Mouse (Mus musculus) c-Kit-negative CD71-positive TER-119-positive erythroid progenitor cells, embryonic 14.5 days (primary cell): ENCODE data around the gene Sgms1.

Source experiments
- DNase-seq: peaks from one replicate; pipeline ENCODE4 v3.0.0-alpha.2; 2013; ENCODE audit warnings: low read depth, low spot score

The Sgms1 gene

GRCm38 (mm10) chr19:32269141-32269843 is 120.2 kb downstream of the Sgms1 start:
- DNase-seq = no peak

GRCm38 (mm10) chr19:32268562-32268961 is 121.0 kb downstream of the Sgms1 start:
- no peak for DNase-seq

GRCm38 (mm10) chr19:32266385-32267252 is 122.9 kb downstream of the Sgms1 start:
- DNase-seq = no peak

GRCm38 (mm10) chr19:32263753-32264152 is 125.8 kb downstream of the Sgms1 start:
- DNase-seq = peak; percentile 40

GRCm38 (mm10) chr19:32262805-32263572 is 126.5 kb downstream of the Sgms1 start:
- DNase-seq = no peak

GRCm38 (mm10) chr19:32260869-32261688 is 128.4 kb downstream of the Sgms1 start:
- no peak for DNase-seq

- no peak for DNase-seq
Observed at GRCm38 (mm10) chr19:32259830-32260229, 129.7 kb downstream of the Sgms1 start.

GRCm38 (mm10) chr19:32259048-32259447 is 130.5 kb downstream of the Sgms1 start:
- no peak for DNase-seq

GRCm38 (mm10) chr19:32258146-32258545 is 131.4 kb downstream of the Sgms1 start:
- DNase-seq = no peak

GRCm38 (mm10) chr19:32257616-32258015 is 131.9 kb downstream of the Sgms1 start:
- no peak for DNase-seq

GRCm38 (mm10) chr19:32256706-32257415 is 132.7 kb downstream of the Sgms1 start:
- DNase-seq = no peak

GRCm38 (mm10) chr19:32255429-32256185 is 133.9 kb downstream of the Sgms1 start:
- no peak for DNase-seq

GRCm38 (mm10) chr19:32254739-32255344 is 134.7 kb downstream of the Sgms1 start:
- no peak for DNase-seq

- no peak for DNase-seq
Observed at GRCm38 (mm10) chr19:32254204-32254603, 135.3 kb downstream of the Sgms1 start.

GRCm38 (mm10) chr19:32252987-32253386 is 136.5 kb downstream of the Sgms1 start:
- DNase-seq = no peak

- DNase-seq = no peak
Observed at GRCm38 (mm10) chr19:32252451-32252850, 137.1 kb downstream of the Sgms1 start.

- DNase-seq = no peak
Observed at GRCm38 (mm10) chr19:32249181-32250130, 140.1 kb downstream of the Sgms1 start.

- DNase-seq = no peak
Observed at GRCm38 (mm10) chr19:32244881-32245280, 144.6 kb downstream of the Sgms1 start.
